Mouse (Mus musculus) layer of hippocampus, adult 2 months (tissue): ENCODE measurements at regions not wholly inside any gene's neighbourhood (a gene's known extent, or its start where the extent isn't known, plus 50 kb on each side); places are given as distances from the start of the nearest gene placed in this dataset.

Experiments used
- DNase-seq, 2 experiments: peaks; one replicate each; pipeline ENCODE4 v3.0.0; 2022; ENCODE audit warnings: low spot score in 2 of 2
- H3K27ac ChIP-seq: fragments of 200-600 bp; 2 replicates; pipeline ENCODE4 v1.8.1; 2022
- H3K4me3 ChIP-seq: fragments of 200-600 bp; 2 replicates; pipeline ENCODE4 v1.8.1; 2022; ENCODE audit warnings: mild to moderate bottlenecking
- CTCF ChIP-seq: fragments of 200-600 bp; conservative IDR thresholded peaks from 2 replicates; pipeline ENCODE4 v1.8.1; 2022; ENCODE audit warnings: antibody characterized with exemption, mild to moderate bottlenecking, moderate library complexity

DNA sequence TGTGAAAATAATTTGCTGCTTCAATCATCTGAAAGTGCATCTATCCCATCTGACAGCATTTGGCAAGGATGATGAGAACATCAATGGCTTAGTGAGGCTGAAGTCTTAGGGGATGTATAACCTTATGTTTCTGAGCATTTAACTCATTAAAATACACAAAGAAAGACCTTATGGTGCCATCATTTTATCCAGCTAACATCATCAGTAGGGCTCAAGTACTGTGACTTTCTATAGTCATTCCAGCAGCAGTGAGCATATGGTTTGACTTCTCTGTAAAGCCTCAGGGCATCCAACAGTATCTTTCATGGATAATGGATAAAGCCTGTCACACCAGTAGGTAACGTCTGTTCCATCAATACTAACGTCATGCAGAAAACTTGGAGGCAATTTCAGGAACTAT lies 895.0 kb upstream of the Fat3 start:
- Histone ChIP-seq H3K4me3 (no peak overlapping the region), H3K27ac (no peak overlapping the region)
- no peak for DNase-seq
- TF ChIP-seq CTCF = no peak

DNA sequence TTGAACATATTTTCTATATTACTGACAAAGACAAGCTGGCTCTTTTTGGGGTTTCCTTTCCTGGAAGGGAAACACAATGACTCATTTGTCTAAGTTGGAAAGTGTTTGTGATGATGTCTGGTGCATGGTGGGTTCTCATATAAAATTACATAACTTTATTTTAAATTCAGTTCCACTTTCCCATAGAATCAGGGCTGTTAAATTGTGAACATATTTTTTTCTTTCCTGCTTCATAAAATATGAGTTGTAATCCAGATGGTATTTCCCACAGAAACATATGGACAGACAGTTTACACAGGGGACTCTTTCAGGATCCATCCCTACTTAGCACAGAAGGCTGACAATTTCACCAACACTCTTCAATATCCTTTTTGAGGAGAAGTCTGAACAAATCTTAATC lies 892.0 kb upstream of the Fat3 start:
- TF ChIP-seq CTCF = no peak
- peak; percentile 10 to 52 for DNase-seq
- no peak overlapping the region for H3K4me3 ChIP-seq
- H3K27ac ChIP-seq = no peak overlapping the region
